ENCODE assay signal across 12 mouse cellular contexts in genomic region chr14:122637798-122638555, GRCm38 (mm10).
DNase-seq lines count a peak whose midpoint lies in the region; ATAC-seq and TF ChIP-seq lines count a peak whose summit lies in the region.
"Had no signal": no experiment of that assay in that cellular context is flagged by ENCODE, and none has a peak within 500 bp of the region (broad histone marks: within the 10 kb centered on the region; RNA-seq: fewer than 3 reads in every experiment).

No protein-coding gene starts in this region.

- H3K4me1 ChIP-seq in kidney, postnatal 0 days (replicated peaks; ENCODE audit: insufficient read depth, low read length): no peaks in the 10 kb centered on the region
- H3K4me1 ChIP-seq in CH12.LX (ENCODE audit: control insufficient read depth in 1 of 2, insufficient read depth in 2 of 2): peaks cover 0 to 7% of the 10 kb centered on the region in 2 experiments; a peak in 1 of 4 replicates

- no peak for TF ChIP-seq POLR2A in CH12.LX (IDR thresholded peaks at IDR 0.05; ENCODE audit: low read depth, low read length)

- in situ Hi-C loops in CH12.LX (cut with MboI; ENCODE audit: low pct_ligation_motif_present, low pct_unique_long_range_greater_than_20kb, low sequenced_read_pairs): loop anchor here (25.0 kb wide), 1 partner anchor 426 kb away; no protein-coding TSS in a partner anchor

- no peaks in the 10 kb centered on the region for H3K36me3 ChIP-seq in kidney, postnatal 0 days (ENCODE audit: insufficient read depth, low read length)
- no peaks in the 10 kb centered on the region for H3K36me3 ChIP-seq in CH12.LX (replicated peaks in 1 of 2; ENCODE audit: control insufficient read depth in 1 of 2, insufficient read depth in 1 of 2, low read length in 1 of 2)

- H3K9me3 ChIP-seq in kidney, postnatal 0 days (replicated peaks; ENCODE audit: low read length): no peaks in the 10 kb centered on the region
- H3K9me3 ChIP-seq in CH12.LX (replicated peaks; ENCODE audit: low read length): no peaks in the 10 kb centered on the region

- ATAC-seq in kidney, postnatal 0 days (replicated peaks; ENCODE audit: low FRiP score, low read depth): no peak
- ATAC-seq: activated CD4-positive, CD25-positive, alpha-beta regulatory T cell, adult 4 months; inflammation-experienced regulatory T-cells, adult 6 months had no signal

- H3K27ac ChIP-seq in kidney, postnatal 0 days: no peak overlapping the region
- no peak overlapping the region for H3K27ac ChIP-seq in CH12.LX (ENCODE audit: insufficient read depth, low read depth)

- TF ChIP-seq RAD21 in CH12.LX (IDR thresholded peaks at IDR 0.05; ENCODE audit: low read depth, low read length): peak; percentile 64

- dilution Hi-C loops in CH12.LX (cut with MboI; ENCODE audit: extremely low pct_ligation_motif_present, extremely low pct_unique_long_range_greater_than_20kb, low sequenced_read_pairs): no loop called here

- WGBS in kidney, postnatal 0 days: 56% methylated on average over 5 of the region's 5 CpGs

- no peak overlapping the region for H3K4me2 ChIP-seq in kidney, postnatal 0 days (ENCODE audit: low read length)
- no peak overlapping the region for H3K4me2 ChIP-seq in CH12.LX (ENCODE audit: insufficient read depth, low read depth, poor library complexity, severe bottlenecking)

- no peaks in the 10 kb centered on the region for H3K79me2 ChIP-seq in CH12.LX (replicated peaks; ENCODE audit: control insufficient read depth, extremely low read depth, insufficient read depth, poor library complexity, severe bottlenecking)

- no peak overlapping the region for H3K9ac ChIP-seq in kidney, postnatal 0 days (ENCODE audit: low read depth, low read length)
- H3K9ac ChIP-seq in CH12.LX (ENCODE audit: insufficient read depth, low read depth): no peak overlapping the region

- H3K4me3 ChIP-seq in kidney, postnatal 0 days (replicated peaks; ENCODE audit: low read depth, low read length): no peak overlapping the region
- H3K4me3 ChIP-seq in CH12.LX (replicated peaks in 1 of 3; ENCODE audit: low read depth in 2 of 3, low read length in 2 of 3, poor library complexity in 1 of 3): no peak overlapping the region

- TF ChIP-seq CTCF in kidney, postnatal 0 days (IDR thresholded peaks at IDR 0.05; ENCODE audit: low read depth): peak; percentile 54
- TF ChIP-seq CTCF in CH12.LX (conservative IDR thresholded peaks at IDR 0.05 in 1 of 2, IDR thresholded peaks at IDR 0.05 in 1 of 2; ENCODE audit: low read depth in 2 of 2, low read length in 2 of 2): peak in 1 of 2 experiments; percentile 63; a peak in 2 of 4 replicates

- no peak for TF ChIP-seq EP300 in CH12.LX (IDR thresholded peaks at IDR 0.05; ENCODE audit: low read length)

- DNase-seq in cerebellum, postnatal 10 days: peak; percentile 41 to 66
- DNase-seq in cerebellum, postnatal 25 days: no peak
- peak; percentile 22 for DNase-seq in kidney, postnatal 0 days (ENCODE audit: low spot score)
- no peak for DNase-seq in kidney, postnatal 25 days
- peak; percentile 29 for DNase-seq in CH12.LX (ENCODE audit: extremely low read depth)
- peak; percentile 35 for DNase-seq in forelimb bud, embryonic 11.5 days (ENCODE audit: low read depth, low spot score)
- no peak for DNase-seq in right cerebral cortex, postnatal 36 days (ENCODE audit: low spot score in 2 of 2)
- no peak for DNase-seq in thymus, postnatal 25 days
- DNase-seq: gastrocnemius, postnatal 25 days; thymus, adult 18-20 months had no signal

- no peaks in the 10 kb centered on the region for H3K27me3 ChIP-seq in kidney, postnatal 0 days (ENCODE audit: insufficient read depth, low read length)
- H3K27me3 ChIP-seq in CH12.LX (replicated peaks): no peaks in the 10 kb centered on the region

TF ChIP-seq in CH12.LX, 34 proteins besides CTCF, POLR2A, EP300 and RAD21:
- no peak for TF ChIP-seq JUND (conservative IDR thresholded peaks at IDR 0.05; ENCODE audit: low read depth, low read length)
- TF ChIP-seq PAX5 (IDR thresholded peaks at IDR 0.05; ENCODE audit: low read length): no peak
- TF ChIP-seq POLR2AphosphoS2 (IDR thresholded peaks at IDR 0.05; ENCODE audit: low read depth, low read length): no peak
- peak; percentile 15; the same call in 1 of the 2 replicates for TF ChIP-seq ZC3H11A (IDR thresholded peaks at IDR 0.05; ENCODE audit: low read depth, low read length)
- TF ChIP-seq MXI1 (IDR thresholded peaks at IDR 0.05; ENCODE audit: low read depth, low read length): no peak
- no peak for TF ChIP-seq JUN (IDR thresholded peaks at IDR 0.05; ENCODE audit: insufficient read depth, low read depth, low read length)
- peak; percentile 63 for TF ChIP-seq SMC3 (IDR thresholded peaks at IDR 0.05; ENCODE audit: low read depth, low read length)

Comparison
In these comparisons a context has a peak if more than half of its experiments do, and no peak if none do; other contexts are left out.
1. DNase-seq: peak in cerebellum, postnatal 10 days (2 of 2), kidney, postnatal 0 days (single experiment), CH12.LX (single experiment) and forelimb bud, embryonic 11.5 days (single experiment); none in cerebellum, postnatal 25 days (0 of 2), kidney, postnatal 25 days (0 of 2), right cerebral cortex, postnatal 36 days (0 of 2) and thymus, postnatal 25 days (single experiment).